Mouse (Mus musculus): ENCODE data around the gene Nop14.

Nop14 gene

DNA sequence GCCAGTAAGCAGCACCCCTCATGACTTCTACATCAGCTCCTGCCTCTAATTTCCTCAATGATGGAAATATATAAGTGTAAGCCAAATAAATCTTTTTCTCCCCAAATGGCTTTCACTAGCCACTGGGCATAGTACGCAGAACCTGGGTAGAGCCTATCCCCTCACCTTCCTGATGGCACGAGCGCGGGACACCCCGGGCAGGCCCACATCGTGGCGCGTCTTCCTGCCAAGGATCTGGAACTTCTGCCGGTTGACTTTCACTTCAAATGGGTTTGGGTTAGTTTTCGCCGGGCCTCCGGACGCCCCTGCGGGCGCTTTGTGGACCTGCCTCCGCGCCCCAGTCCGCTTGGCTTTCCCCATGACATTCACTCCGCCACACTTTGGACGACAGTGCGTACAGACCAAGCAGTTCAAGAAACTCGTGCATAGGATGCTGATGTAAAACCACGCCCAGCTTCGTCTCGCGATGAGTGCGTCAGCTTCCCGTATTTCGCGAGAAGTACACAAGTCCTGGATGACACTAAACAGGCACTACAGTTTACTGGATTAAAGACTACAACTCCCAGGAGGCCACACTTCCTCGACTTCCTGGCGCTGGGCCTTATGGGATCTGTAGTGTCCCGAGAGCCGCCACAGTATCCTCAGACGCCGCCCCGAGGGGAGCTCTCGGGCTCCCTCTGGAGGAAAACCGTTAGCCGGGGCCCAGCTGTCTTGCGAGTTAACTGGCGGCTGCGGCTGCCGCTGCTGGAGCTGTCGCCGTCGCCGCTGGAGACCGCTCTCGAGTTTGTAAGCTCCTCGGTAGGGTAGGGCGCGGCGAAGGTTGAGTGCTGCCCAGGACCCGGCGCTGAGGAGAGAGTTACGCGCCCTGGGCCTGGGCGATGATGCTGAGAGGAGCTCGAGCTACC, at the start of gene Nop14, which contains the start of gene Grk4:
TSS of gene Nop14 (minus strand) at position 463 of the 905 bp plus-strand sequence.
TSS of gene Grk4 (plus strand) at position 694 of the 905 bp plus-strand sequence.
- peak; percentile 99 for DNase-seq (ENCODE audit: low read depth, low spot score)

DNA sequence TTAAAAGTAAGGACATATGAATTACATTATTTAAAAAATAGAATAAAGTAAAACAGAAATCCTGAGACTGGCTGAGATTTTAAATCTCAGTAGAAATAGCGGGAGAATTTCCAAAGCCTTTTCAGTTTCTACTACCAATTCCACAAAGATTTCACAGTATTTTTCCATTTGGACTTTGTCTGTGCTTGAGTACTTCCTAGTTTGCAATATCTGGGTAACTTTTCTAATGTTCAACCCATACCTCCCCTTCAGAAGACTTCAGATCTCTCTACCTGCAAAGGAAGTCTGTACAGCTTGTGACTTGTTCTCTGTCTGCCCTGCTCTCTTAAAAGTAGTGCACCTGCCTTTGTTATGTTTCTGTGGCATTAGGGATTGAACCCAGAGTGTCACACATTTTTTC, 48.5 kb upstream of the Nop14 start:
- DNase-seq (ENCODE audit: low read depth, low spot score), result no peak

DNA sequence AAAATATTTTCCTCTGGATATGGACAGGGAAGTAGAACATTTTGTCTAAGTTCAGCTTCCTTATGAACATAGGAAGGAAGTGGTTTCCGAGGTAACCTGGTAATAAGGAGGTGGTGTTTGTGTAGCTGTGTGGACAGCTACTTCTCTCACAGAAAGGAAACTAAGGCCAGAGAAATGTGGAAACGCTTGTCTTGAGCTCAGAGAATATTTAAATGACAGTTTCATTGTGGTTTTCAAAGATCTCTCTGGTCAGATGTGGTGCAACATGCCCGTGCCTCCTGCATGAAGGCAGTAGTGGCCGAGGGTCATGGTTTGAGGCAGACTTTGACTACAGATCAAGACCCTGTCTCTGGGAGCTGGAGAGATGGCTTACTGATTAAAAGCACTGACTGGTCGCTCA, 35.6 kb upstream of the Nop14 start:
- DNase-seq (ENCODE audit: low read depth, low spot score), result no peak

DNA sequence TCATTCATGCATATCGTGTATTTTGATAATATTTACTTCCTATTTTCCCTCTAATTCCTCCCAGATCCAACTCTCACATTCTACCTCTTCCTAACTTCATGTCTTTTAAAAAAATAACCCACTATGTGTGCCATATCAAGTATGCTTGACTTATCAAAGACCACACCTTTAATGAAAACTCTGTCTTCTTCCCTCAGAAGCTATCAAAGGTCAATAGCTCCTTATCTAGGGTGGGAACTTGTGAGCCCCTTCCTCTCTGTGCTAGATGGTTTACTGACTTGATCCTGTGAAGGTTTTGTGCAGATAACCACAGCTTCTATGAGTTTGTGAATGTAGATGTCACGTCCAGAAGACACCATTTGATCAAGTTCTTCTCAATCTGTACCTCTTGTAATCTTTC, 32.8 kb upstream of the Nop14 start:
- DNase-seq (ENCODE audit: low read depth, low spot score), result no peak

DNA sequence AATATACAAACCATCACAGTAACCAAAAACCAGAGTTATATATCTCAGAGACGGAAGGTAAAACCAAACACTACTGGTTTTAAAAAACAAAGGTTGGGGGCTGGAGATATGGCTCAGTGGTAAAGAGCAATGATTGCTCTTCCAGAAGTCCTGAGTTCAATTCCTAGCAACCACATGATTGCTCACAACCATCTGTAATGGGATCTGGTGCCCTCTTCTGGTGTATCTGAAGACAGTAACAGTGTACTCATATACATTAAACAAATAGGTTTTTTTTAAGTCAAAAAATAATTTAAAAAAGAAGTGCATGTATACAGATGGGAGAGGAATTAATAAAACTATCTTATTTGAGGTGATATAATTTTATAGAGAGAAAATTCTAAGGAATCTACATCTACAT, 29.9 kb upstream of the Nop14 start:
- DNase-seq (ENCODE audit: low read depth, low spot score), result no peak

DNA sequence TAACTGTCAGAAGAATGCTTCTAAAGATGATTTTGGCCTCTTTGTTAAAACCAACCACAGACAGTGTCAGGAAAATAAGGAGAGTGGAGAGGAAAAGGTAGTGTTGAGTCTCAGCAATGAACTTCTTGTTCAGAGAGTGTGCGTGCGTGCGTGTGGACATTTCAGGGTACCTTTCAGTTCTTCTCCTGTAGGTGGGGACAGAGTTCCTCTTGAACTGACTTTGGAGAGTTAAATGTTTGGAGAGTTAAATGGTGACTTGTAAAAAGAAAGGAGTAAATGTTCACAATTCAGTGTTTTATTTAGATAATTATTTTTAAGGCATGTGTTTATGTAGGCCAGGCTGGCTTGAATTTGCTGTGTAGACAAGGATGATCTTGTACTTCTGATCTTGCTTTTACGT, 10.3 kb upstream of the Nop14 start:
- DNase-seq (ENCODE audit: low read depth, low spot score), result no peak

DNA sequence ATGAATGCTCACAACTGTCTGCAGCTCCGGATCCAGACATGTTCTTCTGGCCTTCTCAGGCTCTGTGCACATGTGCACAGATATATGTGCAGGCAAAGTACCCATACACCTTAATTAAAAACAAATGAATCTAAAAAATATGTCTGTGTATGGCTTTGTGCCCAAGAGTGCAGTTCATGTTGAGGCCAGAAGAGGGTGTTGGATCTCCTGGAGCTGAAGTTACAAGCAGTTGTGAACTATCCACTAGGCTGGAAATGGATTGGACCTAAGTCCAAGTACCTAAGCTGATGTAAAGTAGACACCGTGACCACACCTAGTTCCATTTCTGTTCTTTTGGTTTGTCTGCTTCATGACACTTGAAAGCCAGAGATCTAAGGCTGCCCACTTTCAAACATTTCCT, 9.5 kb upstream of the Nop14 start:
- DNase-seq (ENCODE audit: low read depth, low spot score), result no peak

DNA sequence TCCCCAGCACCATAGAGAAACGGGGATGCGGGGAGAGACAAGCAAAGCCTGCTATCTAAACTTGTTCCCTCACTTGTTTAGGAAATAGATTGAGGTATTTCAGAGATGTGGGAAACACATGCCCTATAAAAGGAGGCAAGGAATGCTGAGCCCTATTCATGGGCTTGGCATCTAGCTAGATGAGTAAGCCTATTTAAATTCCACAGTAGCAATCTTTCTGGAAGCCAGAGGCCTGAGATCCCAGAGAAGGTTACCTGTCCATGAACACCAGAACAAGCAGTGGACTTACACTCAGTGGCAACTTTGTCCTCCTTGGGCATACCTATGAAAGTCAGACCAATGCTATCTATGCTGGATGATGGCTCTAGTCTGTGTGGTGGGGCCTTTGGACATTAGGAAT, 3.3 kb upstream of the Nop14 start:
- DNase-seq (ENCODE audit: low read depth, low spot score), result no peak

DNA sequence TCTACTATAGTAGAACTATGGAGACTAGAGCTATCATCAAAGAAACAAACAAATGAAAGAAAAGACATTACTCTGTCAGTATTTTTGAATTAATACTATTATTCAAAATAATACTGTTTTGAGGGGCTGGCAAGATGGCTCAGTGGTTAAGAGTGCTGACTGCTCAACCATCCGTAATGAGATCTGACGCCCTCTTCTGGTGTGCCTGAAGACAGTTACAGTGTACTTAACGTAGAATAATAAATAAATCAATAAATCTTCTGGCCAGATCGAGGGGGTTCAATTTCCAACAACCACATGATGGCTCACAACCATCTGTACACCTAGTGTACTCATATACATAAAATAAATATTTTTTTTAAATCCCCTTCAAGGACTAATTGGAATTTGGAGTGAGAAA, 2.0 kb upstream of the Nop14 start:
- DNase-seq (ENCODE audit: low read depth, low spot score), result no peak

DNA sequence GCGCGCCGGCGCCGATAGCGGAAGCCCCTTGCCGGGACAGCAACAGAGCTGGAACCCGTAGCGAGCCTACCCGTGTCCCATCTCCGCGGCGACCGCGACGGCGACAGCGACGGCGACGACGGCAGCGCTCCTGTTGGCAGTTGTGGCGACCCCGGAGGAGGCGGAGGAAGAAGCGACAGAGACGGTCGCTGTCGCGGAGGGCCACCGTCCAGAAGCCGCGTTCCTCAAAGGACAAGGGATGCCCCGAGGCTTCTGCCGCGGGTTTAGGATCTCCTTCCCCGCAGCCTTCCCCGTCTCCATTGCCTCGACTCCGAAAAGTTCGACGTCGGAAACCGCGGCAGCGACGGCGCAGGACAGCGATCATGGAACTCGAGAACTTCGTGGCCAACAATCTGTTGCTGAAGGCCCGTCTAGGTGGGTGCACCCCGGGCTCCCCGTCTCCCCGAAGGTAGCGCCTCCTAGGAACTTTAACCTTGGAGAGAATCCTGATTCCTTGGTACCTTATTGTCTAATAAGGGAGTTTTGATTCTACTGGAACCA, 713 bp upstream of the Nop14 start:
- DNase-seq (ENCODE audit: low read depth, low spot score), result no peak

DNA sequence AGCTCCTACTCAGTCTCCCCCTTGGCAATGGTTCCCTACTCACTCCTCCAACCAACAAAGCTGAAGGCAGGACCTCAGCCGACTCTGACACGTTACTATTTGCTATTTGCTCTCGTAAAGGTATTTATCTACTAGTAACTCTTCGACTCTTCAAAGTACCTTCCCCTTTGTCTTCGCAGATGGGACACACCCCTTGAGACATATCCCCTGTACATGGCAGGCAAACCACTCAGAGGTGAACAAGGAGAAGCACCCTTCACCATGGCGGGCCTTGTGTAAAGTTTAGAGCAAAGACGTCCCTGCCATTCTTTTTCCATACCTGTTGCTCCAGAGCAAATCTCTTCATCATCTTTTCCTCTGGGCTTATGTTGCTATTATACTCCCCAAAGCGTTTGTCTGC, 2.4 kb downstream of the Nop14 start:
- DNase-seq (ENCODE audit: low read depth, low spot score), result no peak

GRCm38 (mm10) chr5:34654881-34655280, 5.1 kb downstream of the Nop14 start:
- DNase-seq (ENCODE audit: low read depth, low spot score), result no peak

DNA sequence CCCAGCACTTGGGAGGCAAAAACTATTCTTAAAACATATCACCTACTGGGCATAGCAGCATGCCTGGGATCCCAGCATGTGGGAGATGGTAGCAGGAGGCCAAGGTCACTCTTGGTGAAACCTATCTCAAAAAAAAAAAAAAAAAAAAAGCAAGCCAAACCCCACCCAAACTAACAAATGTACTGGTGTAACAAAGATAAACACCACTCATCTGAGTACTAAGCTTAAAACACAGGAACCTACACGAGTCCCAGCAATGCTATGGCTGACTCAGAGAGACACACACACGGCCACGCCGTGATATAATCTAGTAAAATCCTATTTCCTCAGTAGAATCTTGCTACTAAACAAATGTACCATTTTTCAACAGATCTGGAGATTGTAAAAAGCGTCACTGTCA, 7.0 kb downstream of the Nop14 start:
- no peak for DNase-seq (ENCODE audit: low read depth, low spot score)

- peak; percentile 65 for DNase-seq (ENCODE audit: low read depth, low spot score)
Measured at GRCm38 (mm10) chr5:34647581-34647980, 12.4 kb downstream of the Nop14 start.

DNA sequence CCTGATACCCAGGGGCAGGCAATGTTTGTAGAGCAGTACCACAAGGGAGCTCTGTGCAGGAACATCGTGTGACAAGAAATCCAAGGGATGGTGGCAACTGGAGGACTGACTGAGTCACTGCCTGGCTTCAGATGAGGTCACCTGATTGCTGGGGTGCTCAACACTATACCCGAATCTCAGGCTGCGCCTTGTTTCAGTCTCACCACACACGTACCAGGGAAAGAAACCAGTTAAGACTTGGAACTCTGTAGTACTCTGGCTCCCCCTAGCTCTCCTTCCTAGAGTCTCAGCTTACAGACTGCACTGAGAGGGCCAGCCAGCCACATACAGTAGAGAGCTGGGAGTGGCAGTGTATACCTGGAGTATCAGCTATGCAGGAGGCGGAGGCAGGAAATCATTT, 17.0 kb downstream of the Nop14 start:
- peak; percentile 42 for DNase-seq (ENCODE audit: low read depth, low spot score)

- DNase-seq (ENCODE audit: low read depth, low spot score), result no peak
Measured at GRCm38 (mm10) chr5:34641991-34642390, 18.0 kb downstream of the Nop14 start.

DNA sequence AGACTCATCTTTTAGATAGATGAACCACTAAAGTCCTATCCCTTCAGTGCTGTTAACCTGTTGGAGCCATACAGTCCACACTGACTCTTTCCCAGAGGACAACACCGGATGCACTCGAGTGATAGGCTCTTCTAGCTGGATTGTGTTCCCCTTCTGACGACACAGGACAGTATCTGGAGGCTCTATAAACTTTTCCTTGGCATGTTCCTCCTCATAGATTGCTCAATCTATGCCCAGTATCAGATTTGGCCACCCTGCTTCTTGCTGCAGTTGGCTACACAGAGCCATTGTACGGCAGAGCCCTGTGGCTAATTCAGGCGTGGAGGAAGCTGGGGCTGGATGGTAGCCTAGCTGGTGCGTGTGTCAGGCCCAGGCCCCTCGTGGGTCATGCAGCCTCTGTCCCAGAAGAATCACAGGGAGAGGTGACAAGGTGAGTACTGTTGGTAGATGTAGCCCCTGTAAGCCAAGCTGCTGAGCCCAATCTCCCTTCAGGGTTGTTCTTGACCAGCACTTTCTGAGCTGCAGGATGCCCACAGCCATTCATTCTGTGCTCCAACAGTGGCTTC, 22.3 kb downstream of the Nop14 start:
- DNase-seq (ENCODE audit: low read depth, low spot score), result no peak

GRCm38 (mm10) chr5:34636481-34637287, 23.3 kb downstream of the Nop14 start, which contains the start of gene Mfsd10:
Gene Mfsd10, minus strand, starts transcription at chr5:34637212.
- peak; percentile 85 for DNase-seq (ENCODE audit: low read depth, low spot score)

DNA sequence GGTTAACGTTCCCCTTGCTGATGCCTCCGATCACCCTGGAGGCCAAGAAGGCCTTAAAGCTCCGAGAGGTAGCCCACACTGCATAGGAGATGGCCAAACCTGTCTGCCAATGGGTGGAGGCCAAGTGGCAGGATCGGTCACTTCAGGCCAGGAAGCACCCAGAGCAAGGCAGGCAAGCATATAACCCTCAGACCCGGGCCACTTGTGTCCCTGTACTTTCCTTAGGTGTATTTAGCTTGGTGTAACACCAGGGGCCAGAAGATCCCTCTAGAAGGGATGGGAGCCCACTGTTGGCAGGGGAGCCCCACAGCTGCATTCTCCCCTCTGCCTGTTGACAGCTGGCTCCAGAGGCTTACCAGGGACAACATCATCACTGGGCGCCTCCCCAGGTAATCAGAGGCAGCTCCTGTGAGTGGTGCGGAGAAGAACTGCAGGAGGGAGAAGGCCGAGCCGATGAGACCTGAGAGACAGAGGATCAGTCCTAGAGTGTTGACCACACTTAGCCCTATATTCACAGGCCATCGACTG, 24.2 kb downstream of the Nop14 start:
- DNase-seq (ENCODE audit: low read depth, low spot score), result no peak

DNA sequence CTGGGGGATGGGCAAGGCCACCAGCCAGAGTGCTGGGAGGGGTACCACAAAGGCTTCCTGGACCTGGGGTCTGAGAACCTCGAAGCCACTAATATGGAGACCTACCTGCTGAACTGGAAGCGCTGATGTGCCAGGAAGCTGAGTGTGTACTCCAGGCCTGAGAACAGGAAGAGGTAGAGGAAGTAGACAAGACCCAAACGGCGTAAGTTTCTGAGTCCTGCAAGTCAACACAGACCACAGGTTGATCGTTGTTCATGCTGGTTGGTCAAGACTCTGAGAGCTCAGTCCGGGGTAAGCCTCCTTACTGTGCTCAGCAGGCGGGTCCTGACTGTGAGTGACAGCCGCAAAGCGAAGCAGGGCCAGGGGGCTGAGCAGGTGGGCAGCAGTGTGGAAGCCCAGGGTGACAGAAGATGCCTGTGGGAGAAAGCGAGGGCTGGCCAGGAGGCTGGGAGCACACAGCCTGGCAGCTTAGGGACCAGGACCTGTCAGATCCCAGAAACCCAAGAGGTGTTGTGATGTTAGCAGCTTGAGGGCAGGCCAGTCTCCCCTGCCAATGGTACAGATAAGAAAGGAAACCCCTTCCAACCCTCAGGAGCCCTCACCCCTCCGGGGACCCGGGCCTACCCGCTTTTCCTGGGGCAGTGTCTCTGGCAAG, 25.1 kb downstream of the Nop14 start:
- no peak for DNase-seq (ENCODE audit: low read depth, low spot score)

DNA sequence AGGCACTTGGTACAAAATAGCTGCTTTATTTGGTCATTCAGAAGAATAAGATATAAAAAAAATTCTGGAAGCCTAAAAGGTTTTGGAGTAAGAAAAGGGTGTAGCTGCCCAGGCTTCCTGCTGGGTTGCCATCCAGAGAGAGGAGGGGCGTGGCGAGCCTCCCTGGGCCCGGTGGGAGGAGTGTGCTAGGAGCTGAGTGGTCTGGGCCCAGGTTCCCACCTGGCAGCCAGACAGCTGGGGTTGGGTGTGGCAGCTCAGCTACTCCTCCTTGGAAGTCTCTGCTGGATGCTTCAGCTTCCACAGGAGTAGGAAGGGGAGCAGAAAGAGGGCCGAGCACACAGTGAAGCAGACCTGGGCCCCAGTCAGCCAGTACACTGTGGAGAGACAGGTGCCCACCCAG, 26.3 kb downstream of the Nop14 start:
- DNase-seq (ENCODE audit: low read depth, low spot score), result no peak
